Mouse (Mus musculus) ES-Bruce4 (cell line): Measurements from ENCODE around the gene Epdr1.

Experiments used
- CTCF ChIP-seq: IDR thresholded peaks from one replicate; pipeline ENCODE4 v1.8.1; 2011; ENCODE audit warnings: low read depth, low read length
- EP300 ChIP-seq: IDR thresholded peaks from 2 replicates; pipeline ENCODE4 v1.6.1; 2011; ENCODE audit warnings: low read depth, low read length; ENCODE audit not compliant: insufficient read depth
- POLR2A ChIP-seq: IDR thresholded peaks from one replicate; pipeline ENCODE4 v1.8.1; 2011; ENCODE audit warnings: low read length; ENCODE audit not compliant: insufficient read depth

GRCm38 (mm10) chr13:19652405-19652804 is 32.7 kb upstream of the Epdr1 start:
- TF ChIP-seq POLR2A (no peak), EP300 (no peak), CTCF (no peak)
